Mouse (Mus musculus): ENCODE data around the gene Ostm1. TPM values are rescaled to one million over a fixed set of nuclear protein-coding genes. Genes with fewer than 3 reads are reported as not detected.

Ostm1 gene
- polyA plus RNA-seq (2017; shearing (Covaris generic)): 21.7 TPM

GRCm38 (mm10) chr10:42583157-42583872 is at the start of gene Ostm1, which contains the start of gene Nr2e1:
Ostm1 (plus strand) TSS chr10:42583822.
Nr2e1 (minus strand) TSS chr10:42583632.

Other genes starting within 250 kb of the Ostm1 start
- gene Afg1l, start 105.3 kb upstream of the Ostm1 start, polyA plus RNA-seq (2017; shearing (Covaris generic)): 9.4 TPM
- 168 TPM for gene Snx3, start 81.8 kb upstream of the Ostm1 start, polyA plus RNA-seq (2017; shearing (Covaris generic))
- gene Nr2e1, start 190 bp upstream of the Ostm1 start, polyA plus RNA-seq (2017; shearing (Covaris generic)): not detected
- 8.0 TPM for gene Sec63, start 177.7 kb downstream of the Ostm1 start, polyA plus RNA-seq (2017; shearing (Covaris generic))

Data from CD4-positive, CD25-positive, alpha-beta regulatory T cell, adult 9 weeks (primary cell).